Mouse (Mus musculus): ENCODE measurements around the gene Tap1.
"Not testable (repeated sequence)": the region's sequence is repeated elsewhere in the genome, so short reads cannot be mapped to it uniquely, and the experiment has no call there.

Tap1 gene

DNA sequence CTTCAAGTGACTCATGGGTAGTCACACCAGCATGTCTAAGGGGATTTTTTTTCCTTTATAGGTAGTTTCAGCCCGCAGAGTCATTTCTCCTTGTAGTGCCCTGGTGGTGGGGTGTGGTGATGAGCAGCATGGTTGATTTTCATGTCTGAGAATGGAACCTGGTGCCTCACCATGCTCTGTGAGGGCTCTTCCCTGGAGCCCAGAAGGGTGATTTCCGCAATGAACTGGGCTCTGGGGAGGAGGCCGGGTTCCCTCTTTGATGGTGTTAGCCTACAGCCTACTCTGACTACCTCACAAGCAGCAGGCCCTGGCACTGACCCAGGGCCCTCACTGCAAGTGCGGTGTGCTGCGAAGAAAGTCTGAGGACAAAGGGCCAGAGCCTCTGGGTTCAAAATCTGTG, 16.1 kb downstream of the Tap1 start, which contains the start of gene Tap2:
TSS of gene Tap2 (plus strand) at position 84 of the 400 bp plus-strand sequence.
- DNase-seq (ENCODE audit: extremely low read depth, low read depth, low spot score): no peak

GRCm38 (mm10) chr17:34204303-34205010, 17.1 kb downstream of the Tap1 start:
- no peak for DNase-seq (ENCODE audit: extremely low read depth, low read depth, low spot score)

GRCm38 (mm10) chr17:34205021-34205745, 17.8 kb downstream of the Tap1 start:
- DNase-seq (ENCODE audit: extremely low read depth, low read depth, low spot score): no peak

- no peak for DNase-seq (ENCODE audit: extremely low read depth, low read depth, low spot score)
These were observed 18.4 kb downstream of the Tap1 start for GRCm38 (mm10) chr17:34205746-34206176.

DNA sequence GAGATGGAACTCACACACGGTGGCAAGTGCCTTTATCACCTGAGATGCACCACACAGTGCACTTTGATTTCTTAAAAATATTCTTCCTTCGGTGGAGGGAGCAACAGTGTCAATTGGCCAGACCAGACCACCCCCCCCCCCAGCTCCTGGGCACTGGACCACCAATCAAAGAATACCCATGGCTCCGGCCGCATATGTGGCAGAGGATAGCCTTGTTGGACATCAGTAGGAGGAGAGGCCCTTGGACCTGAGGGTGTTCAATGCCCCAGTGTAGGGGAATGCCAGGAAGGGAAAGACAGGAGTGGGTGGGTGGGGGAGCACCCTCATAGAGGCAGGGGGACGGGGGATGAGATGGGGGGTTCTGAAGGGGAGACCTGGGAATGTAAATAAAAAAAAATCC, 19.4 kb downstream of the Tap1 start:
- no peak for DNase-seq (ENCODE audit: extremely low read depth, low read depth, low spot score)

DNA sequence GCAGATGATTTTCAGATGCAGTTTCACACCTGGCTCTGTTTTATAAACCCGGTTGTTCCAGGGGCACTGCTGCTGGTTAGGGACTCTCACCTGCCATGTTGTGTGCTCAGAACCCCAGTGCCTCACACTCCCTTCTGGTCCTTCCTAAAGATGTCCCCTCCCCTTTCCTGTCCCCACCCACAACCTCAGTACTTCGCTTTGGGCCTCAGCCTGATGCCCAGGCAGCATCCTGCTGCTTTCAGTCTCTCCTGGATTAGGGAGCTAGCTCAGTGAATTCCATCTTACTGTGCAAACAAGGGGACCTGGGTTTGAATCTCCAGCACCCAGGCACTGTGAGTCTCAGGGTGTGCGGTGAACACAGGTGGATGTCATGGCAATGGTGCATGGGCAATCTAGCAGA, 20.1 kb downstream of the Tap1 start:
- no peak for DNase-seq (ENCODE audit: extremely low read depth, low read depth, low spot score)

GRCm38 (mm10) chr17:34207866-34208265, 20.5 kb downstream of the Tap1 start:
- DNase-seq (ENCODE audit: extremely low read depth, low read depth, low spot score): no peak

- no peak for DNase-seq (ENCODE audit: extremely low read depth, low read depth, low spot score)
These were observed 21.1 kb downstream of the Tap1 start for GRCm38 (mm10) chr17:34208421-34208820.

DNA sequence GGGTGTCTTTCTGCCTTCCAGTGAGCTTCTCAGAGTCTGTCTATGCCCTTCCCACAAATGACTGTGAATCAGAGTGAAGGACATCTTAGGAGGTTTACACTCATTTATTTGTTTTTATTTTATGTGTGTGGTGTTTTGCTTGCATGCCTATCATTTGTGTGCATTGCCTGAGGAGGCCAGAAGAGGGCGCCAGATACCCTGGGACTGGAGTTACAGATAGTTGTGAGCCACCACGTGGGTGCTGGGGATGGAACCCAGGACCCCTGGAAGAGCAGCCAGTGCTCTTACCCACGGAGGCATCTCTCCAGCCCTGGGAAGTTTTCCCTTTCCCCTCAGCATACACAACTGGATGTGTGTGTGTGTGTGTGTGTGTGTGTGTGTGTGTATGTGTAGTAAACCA, 22.3 kb downstream of the Tap1 start:
- DNase-seq (ENCODE audit: extremely low read depth, low read depth, low spot score): no peak

DNA sequence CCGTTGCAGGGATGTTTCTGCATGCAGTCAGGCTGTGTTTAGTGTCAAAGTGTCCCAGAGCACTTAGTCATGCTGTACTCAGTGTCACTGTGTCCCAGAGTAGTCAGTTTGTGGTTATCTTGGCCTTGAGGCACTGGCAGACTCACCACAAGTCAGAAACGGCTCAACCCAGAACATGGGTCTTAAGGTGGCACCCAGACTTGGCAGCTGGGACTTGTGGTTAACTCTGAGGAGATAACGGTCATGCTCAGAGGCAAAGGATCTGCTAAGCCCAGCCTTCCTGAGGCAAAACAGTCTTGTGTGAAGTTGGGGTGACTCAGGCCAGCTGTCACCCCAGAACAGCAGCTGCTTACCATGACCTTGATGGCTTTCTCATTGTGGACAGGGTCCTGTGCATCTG, 23.2 kb downstream of the Tap1 start:
- no peak for DNase-seq (ENCODE audit: extremely low read depth, low read depth, low spot score)

DNA sequence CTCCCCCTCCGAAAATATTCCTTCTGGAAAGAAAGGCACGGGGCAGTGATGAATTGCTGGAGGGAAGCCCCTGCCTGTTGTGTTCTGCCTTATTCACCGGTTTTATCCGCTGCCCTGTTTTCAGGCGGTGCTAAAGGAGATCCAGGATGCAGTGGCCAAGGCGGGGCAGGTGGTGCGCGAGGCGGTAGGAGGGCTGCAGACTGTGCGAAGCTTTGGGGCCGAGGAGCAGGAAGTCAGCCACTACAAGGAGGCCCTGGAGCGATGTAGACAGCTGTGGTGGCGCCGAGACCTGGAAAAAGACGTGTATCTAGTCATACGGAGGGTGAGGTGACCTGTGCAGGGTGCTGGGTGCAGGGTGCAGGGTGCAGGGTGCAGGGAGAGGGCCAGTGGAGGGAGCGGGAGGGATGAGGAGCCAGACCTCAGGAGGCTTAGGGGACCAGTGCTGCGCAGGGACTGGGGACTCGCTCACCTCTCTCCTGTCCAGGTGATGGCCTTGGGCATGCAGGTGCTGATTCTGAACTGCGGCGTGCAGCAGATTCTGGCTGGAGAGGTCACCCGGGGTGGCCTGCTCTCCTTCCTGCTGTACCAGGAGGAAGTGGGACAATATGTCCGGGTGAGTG, 24.5 kb downstream of the Tap1 start:
- no peak for DNase-seq (ENCODE audit: extremely low read depth, low read depth, low spot score)

GRCm38 (mm10) chr17:34213936-34214335, 26.6 kb downstream of the Tap1 start:
- DNase-seq (ENCODE audit: extremely low read depth, low read depth, low spot score): no peak

GRCm38 (mm10) chr17:34215176-34215575, 27.8 kb downstream of the Tap1 start:
- no peak for DNase-seq (ENCODE audit: extremely low read depth, low read depth, low spot score)

GRCm38 (mm10) chr17:34217216-34217928, 30.0 kb downstream of the Tap1 start:
- DNase-seq (ENCODE audit: extremely low read depth, low read depth, low spot score): no peak

GRCm38 (mm10) chr17:34217986-34218385, 30.6 kb downstream of the Tap1 start:
- DNase-seq (ENCODE audit: extremely low read depth, low read depth, low spot score): no peak

GRCm38 (mm10) chr17:34218675-34219074, 31.3 kb downstream of the Tap1 start:
- peak; percentile 39 for DNase-seq (ENCODE audit: extremely low read depth, low read depth, low spot score)

- not testable (repeated sequence) for DNase-seq (ENCODE audit: extremely low read depth, low read depth, low spot score)
These were observed 31.7 kb downstream of the Tap1 start for GRCm38 (mm10) chr17:34219096-34219495.

DNA sequence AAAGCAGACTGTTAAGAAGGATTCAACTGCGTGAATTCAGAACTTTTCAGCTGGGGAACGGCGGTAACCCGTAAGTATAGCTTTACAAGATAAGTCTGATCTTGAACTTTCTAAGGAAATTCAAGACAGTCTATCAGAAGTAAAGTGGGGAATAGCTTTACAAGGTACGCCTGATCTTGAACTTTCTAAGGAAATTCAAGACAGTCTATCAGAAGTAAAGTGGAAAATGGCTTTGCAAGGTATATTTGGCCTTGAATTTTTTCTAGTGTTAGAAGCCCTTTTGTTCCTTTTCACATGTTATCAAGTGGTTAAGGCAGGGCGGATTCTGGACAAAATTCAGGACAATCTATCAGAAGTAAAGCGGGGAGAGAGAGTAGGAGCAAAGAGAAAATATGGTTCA, 32.4 kb downstream of the Tap1 start:
- not testable (repeated sequence) for DNase-seq (ENCODE audit: extremely low read depth, low read depth, low spot score)

GRCm38 (mm10) chr17:34220401-34220800, 33.0 kb downstream of the Tap1 start:
- DNase-seq (ENCODE audit: extremely low read depth, low read depth, low spot score): not testable (repeated sequence)

GRCm38 (mm10) chr17:34224816-34225215, 37.5 kb downstream of the Tap1 start:
- DNase-seq (ENCODE audit: extremely low read depth, low read depth, low spot score): no peak

DNA sequence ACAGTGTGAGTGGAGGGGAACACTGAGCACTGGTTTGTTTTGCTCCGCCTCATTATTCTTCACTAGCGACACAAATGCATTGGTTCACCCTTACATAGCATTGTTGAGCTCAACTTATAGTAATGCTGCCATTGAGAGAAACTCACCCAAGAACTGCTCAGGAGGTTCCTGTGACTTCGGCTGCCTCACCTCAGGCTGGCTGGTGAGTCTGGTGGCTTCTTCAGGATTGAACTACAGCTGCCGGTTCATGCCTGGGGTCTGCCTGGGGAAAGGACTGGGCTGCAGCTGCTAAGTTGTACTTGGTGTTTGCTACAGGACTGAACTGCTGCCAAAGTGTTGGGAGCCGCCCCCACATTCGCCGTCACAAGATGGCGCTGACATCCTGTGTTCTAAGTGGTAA, 38.1 kb downstream of the Tap1 start:
- DNase-seq (ENCODE audit: extremely low read depth, low read depth, low spot score): no peak

Data from fat pad, adult 2 months (tissue).